Mouse (Mus musculus) heart, adult 9 months (tissue): ENCODE measurements around the gene Aars2.

Experiments
- DNase-seq, 2 experiments: peaks; one replicate each; pipeline ENCODE4 v3.0.0; 2022; ENCODE audit warnings: low spot score in 2 of 2

The Aars2 gene

DNA sequence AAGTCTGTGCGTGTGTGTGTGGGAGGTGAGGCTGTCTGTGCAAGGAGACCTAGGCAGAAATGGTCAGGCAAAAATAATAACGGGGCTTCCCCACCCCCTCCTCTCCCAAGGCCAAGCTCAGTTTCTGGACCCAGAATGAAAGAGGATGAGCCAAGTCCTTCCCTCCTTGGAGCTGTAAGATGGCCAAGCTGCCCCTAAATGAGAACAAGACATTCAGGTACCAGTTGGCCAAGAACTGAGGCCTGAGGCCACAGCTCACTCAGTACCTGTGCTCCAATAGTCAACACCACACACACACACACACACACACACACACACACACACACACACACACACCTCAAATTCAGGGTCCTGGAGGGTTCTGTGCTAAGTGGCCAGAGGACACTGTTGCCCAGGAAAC lies 36.1 kb downstream of the Aars2 start:
- DNase-seq: no peak

DNA sequence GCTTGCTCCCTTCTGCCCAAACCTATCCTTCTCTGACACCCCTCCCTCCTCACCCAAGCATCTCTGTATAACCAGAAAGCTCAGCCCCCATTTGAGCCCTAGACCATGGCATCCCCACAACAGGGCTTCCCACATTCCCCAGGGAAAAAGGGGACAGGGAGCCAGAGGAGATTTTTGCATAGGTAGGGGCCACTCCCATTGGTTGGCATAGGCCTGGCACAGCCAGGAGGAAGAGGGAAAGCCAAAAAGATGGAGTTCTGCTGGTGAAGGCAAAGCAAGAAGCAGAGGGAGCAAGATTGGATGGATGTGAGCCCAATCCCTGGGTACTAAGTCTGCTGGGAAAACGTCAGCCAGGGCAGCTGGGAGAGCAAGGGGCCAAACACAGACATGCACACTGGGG lies 36.5 kb downstream of the Aars2 start:
- DNase-seq: no peak

DNA sequence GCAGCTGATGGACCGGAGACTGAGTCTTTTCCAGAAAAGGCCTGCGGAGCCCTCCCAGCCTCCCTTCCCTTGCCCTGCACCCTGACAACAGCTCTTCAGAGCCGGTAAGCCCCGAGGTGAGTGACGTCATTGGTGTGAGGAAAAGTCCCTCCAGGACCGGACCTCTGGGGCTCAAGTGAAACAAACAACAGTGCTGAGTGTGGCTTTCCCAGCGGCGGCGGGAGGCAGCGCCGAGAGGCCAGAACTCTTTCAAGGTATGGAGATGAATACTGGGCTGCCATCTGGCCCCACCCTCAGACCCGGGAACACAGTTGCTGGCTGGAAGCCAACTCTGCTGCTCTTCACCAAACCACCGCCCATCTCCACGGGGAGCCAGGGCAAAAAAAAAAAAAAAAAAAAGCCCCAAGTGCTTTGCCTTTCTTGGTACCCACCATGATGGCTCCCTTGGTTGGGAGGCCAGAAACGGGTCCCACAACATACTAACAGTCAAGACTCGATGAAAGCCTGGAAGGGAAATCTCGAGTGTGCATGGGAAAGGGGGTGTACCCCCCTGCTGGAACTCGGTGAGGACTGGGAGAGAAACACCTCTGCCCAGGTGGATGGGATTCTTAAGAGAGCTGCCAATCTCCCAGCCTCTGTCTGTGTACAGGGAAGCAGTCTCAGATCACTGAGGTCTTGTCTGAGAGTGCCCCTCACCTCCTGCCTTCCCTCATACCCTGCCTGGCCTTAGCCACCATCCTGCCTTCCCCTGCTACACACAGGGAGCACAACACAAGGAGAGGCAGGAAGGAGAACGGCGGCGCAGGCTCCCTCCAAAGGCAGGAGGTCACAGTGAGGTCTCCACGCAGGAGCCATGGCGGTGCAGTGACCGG lies 37.6 kb downstream of the Aars2 start:
- DNase-seq: no peak

DNA sequence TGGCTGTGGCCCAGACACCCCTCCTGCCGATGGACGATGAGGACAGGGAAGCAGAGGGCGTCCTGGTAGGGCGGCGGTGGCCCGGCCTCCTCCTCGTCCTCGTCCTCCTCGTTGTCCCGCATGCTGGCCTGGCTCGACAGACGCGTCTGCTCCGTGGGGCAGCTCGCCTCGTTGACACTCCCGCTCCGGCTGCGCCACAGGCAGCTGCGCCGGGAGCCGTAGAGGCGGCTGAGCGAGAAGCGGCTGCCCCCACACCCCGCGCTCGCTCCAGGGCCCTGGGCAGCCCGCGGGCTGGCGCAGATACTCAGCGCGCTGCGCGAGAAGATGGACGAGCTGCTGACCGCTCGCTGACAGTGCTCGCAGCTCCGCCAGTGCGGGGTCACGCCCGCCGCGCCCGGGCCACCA lies 38.2 kb downstream of the Aars2 start:
- DNase-seq: no peak

DNA sequence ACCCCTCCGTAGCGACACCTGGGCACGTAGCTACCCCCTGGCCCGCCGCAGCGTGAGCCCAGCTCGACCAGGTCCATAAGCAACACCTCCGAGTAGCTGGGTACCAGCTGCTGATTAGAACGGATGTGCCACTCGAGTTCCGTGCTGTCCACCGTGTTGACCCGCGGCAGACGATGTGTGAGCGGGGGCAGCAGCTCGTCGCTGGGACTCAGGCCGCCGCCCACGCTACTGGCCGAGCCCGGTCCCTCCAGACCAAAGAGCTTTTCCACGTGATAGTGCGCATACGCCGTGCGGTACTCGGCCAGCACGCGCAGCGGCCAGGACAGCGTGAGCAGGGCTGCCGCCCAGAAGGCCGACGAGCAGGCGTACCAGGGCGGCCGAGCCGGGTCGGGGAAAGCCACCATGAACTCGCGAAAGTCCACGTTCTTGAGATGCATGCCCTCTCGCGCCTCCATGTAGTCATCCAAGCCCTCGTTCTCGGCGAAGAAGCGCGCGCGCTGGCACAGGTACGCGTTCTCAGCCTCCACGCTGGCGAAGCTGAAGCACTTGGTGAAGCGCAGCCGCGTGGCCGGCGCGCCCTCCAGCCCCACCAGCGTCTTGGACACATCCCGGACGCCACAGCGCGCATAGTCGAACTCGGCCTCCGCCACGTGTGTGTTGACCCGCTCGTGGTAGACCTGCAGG lies 38.8 kb downstream of the Aars2 start:
- DNase-seq: no peak

DNA sequence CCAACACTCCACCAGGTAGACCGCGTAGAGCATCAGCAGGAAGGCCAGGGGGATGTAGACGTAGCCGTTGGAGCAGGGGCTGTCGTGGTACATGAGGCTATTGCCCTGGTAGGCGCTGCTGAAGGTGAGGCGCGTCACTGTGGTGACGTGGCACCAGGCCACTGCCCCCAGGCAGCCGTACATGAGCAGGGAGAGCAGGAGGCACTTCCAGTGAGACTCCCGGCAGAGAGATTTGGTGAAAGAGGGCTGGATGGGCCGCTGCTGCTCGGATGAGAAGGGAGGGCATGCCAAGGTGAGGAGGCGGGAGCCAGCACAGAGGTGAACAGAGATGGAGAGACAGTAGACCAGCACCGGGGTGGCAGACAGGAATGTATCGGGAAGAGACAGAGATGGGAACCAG lies 40.3 kb downstream of the Aars2 start:
- DNase-seq: no peak

DNA sequence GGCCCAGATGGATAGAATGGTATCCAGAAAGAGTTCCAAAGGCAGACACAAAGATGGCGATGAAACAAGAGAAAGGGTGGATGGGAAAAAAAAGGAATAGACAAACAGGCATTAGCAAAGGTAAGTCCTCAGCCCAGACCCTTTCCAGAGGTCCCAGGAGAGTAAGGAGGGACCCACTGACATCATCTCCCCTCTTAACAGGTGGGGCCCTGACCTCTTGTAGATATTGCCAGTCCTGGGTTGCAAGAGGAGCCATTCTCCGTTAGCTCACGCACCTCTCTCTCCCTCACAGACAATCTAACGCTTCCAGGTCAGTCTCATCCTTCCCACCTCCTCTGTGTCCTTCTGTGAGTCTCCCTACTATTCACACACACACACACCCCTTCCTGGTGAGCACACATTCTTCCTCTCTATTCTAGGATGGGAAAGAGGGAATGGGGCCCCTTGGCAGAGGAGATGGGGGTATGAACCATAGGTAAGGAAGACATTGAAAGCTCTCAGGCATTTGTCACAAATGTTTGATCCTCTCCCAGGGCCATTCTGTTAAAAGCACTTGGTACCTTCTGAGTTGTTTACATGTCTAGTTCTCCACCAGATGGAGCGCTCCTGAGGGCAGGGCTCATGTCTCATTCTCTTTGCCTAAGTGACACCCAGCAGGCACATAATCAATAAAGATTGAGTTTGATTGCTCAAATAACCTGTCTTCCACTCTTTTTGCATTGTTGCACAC lies 41.0 kb downstream of the Aars2 start:
- DNase-seq: no peak

DNA sequence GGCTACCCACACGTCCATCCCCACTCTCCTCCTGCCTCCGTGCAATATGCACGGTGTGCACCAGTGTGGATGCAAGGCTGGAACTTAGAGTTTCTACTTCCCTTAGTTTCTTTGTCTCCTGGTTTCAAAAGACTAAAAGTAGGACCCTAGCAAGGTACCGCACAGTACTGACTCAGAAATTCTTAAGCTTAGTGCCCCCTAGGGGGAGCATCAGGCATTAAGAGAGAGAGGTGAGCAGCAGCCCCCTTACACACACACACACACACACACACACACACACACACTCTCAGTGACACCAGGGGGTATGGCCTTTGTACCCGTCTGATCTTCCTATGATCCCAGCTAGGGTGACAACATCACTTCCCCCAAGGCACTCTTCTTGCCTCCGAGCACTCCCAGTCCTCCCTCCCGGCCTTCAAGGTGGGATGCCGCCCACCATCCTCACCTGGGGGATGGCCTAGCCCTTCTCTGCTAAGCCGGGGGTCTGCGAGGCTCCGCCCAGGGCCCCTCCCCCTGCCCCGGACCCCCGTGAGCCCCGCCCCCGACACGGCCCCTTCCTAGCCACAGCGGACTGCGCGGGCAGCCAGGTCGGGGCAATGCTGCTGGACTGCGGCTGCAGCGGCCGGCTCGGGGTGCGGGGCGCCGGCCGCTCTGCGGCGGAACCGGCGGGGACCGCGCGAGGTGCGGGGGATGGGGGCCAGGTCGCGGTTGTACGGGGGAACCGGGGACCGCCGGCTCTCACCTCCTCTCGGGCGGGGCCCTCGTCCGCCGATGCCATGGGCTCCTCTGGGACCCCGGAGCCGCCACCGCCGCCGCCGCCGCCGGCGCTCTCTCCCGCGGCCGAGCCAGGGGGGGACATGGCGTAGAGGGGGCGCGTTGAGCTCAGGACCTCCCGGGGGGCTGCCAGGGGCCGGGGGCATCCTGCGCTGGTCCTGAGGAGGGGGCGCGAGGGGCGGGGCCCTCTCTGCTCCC lies 42.2 kb downstream of the Aars2 start:
- DNase-seq: no peak

DNA sequence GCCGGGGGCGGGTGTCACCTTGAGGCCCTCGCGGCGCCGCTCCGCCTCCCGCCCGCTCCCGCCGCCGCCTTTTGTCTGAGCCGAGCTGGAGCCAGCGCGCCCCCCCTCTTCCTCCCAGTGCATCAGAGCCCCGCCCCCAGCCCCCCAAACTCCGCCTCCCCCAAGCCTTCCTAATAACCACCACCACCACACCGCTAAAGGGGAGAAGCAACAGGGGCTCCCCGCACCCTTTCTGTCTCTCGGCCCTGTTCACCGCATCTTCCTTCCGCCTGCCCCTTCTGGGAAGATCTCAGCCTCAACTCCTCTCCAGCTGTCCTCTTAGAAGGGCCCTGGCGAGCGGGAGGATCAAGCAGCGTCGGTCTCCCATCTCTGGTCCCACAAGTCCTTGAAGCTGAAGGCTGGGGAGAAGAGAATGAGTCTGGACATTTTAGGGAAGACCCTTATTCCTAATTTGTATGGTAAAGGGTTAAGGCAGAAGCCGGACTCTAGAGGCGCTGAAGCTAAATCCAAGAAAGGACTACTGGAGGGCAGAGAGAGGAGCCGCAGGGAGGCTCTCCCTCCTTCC lies 43.1 kb downstream of the Aars2 start, which contains the start of gene Tmem151b:
Gene Tmem151b, minus strand, starts transcription at position 61 of the 565 bp plus-strand sequence.
- no peak for DNase-seq

DNA sequence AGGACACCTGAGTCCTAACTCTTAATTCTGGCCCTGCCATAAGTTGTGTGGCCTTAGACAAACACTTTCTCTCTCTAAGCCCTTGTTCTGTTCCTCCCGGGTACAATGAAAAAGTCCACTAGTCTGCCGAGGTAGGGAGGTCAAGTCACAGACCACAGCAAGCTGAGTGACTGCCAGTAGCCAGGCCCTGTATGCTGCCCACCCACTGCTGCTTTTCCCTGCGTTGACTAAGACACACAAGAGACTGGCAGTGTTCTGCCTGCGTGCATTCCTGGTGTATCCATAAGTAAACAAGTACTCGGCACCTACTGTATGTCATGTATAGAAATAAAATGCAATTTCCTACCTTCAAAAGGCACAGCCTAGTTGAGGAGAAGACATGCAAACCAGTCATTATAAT lies 43.6 kb downstream of the Aars2 start:
- no peak for DNase-seq

DNA sequence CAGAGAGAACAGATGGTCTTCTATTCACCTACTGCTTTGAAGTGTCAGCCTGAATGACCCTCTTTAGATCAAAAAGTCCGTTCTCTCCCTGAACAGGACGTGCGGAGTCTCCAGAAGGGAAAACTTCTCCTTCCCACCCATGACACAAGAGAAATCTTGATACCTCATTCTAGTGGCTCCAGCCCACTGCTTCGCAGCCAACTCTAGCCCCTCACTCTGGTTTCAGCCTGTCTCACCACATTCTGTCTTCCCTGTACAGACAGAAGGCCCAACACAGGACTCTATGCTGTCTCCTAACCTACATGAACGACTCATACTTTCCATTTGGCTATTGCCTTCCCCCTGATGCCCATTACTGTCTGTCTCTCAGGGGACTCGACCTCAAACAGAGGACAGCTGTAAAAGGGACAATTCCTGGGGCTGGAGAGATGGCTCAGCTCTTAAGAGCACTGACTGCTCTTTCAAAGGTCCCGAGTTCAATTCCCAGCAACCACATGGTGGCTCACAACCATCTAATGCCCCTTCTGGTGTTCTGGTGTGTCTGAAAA lies 44.7 kb downstream of the Aars2 start:
- no peak for DNase-seq

DNA sequence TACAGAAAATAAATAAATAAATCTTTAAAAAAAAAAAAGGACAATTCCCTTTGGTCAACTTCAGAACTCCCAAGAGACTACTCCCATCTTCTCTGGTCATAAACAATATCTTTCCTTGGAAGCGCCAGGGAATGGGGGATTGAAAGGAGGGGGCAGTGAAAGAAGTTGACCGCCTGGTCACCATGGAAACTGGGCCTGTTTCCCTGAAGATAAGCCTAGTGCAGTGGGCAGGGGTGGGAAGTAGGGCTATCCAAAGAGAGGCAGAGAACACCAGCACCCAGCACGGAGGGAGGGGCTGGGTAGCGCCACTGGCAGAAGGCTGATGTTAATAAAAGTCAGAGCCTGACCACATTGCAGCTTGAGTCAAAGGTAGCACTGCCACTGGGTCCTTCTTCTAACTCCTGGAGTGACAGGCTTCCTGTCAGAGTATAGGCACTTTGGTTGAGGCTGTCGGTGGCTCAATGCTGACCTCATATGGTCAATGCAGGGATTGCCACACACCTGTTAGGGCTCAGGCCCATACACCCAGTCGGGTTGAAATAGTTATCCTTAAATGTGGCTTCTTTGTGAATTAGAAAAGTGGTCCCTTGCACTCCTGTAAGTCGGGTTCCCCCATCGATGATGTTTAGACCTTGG lies 45.3 kb downstream of the Aars2 start:
- peak; percentile 56 to 64 for DNase-seq

DNA sequence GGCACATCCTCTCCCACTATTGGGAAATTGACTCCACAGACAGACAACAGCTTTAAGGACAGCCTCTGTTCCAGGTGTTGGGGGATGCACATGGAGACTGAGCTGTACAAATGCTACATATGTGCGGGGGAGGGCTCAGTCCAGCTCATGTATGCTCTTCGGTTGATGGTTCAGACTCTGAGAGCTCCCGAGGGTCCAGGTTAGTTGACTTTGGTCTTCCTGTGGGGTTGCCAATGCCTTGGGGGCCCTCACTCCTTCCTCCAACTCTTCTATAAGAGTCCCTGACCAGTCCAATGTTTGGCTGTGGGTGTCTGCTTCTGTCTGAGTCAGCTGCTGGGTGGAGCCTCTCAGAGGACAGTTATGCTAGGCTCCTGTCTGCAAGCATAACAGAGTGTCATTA lies 46.4 kb downstream of the Aars2 start:
- no peak for DNase-seq

DNA sequence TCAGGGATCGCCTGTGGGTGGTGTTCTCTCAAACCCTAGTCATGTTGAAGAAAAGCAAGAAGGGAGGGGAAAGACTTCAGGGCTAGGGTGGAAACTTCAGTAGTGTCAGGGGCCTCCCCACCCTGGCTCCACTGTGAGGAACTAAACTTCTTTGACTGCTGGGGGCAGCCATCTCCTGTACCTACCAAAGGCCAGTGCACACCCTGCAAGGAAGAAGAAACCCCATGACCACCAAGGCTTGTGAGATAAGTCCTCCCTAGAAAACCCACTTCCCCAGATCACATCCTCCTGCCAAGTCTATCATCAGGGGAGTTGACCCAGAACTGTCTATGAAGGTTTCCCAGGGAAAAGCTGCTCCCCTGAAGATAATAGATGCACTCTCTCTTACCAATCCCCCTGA lies 47.8 kb downstream of the Aars2 start:
- DNase-seq: no peak

DNA sequence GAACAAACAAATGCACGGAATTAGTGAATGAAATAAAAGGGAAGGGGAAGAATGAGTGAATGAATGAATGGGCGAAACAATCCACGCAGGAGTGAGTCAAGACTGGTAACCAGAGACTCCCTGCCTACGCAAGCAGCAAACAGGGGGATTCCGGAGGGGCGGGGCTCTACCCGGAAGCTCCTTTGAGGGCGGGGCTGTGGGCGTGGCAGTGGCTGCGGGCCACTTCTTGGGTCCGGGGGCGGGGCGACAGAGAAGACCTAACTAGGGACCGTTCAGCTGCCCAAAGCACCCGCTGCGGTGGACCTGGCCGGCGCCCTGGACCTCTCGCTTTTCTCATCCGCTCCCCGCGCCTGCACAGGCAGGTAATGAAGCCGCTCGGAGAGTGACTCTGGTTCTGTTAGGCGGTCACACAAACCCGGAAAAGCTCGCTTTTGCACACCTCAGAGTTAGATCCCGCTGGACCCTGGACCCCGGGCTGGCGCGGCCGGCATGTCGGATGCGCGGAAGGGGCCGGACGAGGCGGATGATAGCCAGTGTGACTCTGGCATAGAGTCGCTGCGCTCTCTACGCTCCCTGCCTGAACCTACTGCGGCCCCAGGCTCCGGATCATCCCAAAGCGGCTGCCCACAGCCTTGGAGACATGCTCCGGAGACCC lies 48.9 kb downstream of the Aars2 start, which contains the start of gene Nfkbie:
Gene Nfkbie, plus strand, starts transcription at position 252 of the 655 bp plus-strand sequence.
- DNase-seq: peak; percentile 92 to 94

DNA sequence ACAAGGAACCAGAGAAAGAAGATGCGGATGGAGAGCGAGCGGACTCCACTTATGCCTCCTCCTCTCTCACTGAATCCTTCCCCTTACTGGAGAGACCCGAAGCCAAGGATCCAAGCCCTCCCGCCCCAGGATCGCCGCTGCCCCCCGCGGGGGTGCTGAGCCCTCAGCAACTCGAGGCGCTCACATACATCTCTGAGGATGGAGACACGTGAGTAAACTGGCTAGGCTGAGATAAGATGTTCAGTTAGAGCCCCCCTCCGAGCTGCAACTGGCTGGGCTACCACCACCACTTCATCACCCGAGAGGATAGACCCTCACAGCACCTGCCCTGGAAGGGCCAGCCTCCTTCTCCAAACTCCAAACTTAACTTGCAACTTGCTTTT lies 49.5 kb downstream of the Aars2 start:
- no peak for DNase-seq

DNA sequence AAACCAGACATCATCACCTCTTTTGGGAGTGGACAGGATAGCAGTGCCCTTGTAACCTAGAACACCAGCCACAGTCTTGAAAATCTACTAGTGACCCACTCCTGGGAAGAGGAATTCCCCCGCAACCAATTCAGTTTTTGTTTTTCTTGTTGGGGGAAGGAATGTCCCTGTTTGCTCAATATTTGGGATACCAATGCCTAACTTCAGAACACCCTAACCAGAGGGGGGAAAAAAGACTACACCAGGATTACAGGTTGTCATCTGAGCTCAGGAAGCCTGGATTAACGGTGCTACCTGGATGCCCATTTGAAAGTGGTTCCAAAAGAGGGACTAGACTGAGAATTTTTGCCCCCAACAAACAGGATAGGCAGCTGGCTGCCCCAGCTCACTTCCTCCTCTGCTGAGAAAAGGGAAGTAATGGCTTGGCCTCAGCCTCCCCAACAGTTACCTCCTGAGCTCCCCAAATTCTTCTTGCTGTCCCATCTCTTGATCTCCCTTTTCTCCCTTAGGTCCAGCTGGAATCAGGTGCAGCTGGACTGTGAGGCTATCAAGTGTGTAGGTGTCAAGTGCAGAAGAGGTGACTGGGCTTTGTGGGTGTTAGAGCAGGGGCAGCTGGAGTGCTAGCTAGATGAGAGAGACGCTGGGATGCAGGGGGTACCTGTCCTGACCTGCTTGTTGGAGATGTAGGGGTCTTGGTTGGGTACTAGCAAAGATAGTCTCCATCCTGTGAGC lies 50.0 kb downstream of the Aars2 start:
- no peak for DNase-seq

DNA sequence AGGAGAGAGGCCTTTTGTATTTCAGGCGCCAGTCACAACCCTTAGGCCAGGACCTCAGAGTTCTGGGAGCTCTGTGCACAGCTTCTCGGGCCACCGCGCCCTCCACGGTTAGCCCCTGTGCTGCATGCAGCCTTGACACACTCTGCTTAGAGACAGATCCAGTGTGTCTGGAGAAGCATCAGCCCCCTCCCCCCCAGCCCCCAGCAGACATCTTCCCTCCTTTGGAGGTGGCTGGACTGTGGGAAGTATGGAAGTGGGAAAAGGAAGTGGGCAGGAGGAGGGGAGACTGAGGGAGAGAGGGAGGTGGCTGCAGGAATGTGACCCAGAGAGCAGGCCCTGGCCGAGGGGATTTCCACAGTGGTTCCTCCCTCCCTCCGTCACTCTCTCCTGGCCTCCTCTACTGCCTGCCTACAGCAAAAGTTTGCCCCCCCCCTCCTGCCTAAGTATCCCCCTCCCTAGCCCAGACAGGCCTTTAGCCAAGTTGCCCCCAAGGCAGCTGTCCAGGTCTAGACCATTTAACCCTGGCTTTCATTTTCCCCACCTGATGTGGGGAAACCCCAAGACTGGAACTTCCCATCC lies 50.7 kb downstream of the Aars2 start:
- no peak for DNase-seq
